Mouse (Mus musculus) C2C12 (cell line): Measurements from ENCODE around the gene Wdr27. TPM values are rescaled to one million over a fixed set of nuclear protein-coding genes. Genes with fewer than 3 reads are reported as not detected.

Experiments used
- H3K27me3 ChIP-seq: one replicate; pipeline ENCODE4 v1.6.1; 2011; ENCODE audit not compliant: control insufficient read depth, insufficient read depth, insufficient read length
- H3K36me3 ChIP-seq: one replicate; pipeline ENCODE4 v1.6.1; 2011; ENCODE audit not compliant: control insufficient read depth, insufficient read depth
- H3K4me3 ChIP-seq: one replicate; pipeline ENCODE4 v1.5.1; 2011; ENCODE audit warnings: mild to moderate bottlenecking, control low read depth; ENCODE audit not compliant: poor library complexity, insufficient read depth, severe bottlenecking
- H3K79me2 ChIP-seq: one replicate; pipeline ENCODE4 v1.6.1; 2011; ENCODE audit not compliant: control insufficient read depth, insufficient read depth
- H3K79me3 ChIP-seq: one replicate; pipeline ENCODE4 v1.6.1; 2011; ENCODE audit warnings: low read depth, control low read depth
- H3ac ChIP-seq: one replicate; pipeline ENCODE3; 2011; ENCODE audit warnings: low read depth; ENCODE audit not compliant: control insufficient read depth, insufficient read length
- CEBPB ChIP-seq: IDR thresholded peaks from one replicate; pipeline ENCODE4 v1.6.1; 2011; ENCODE audit warnings: low read depth, mild to moderate bottlenecking, control low read depth, moderate library complexity
- CTCF ChIP-seq: IDR thresholded peaks from one replicate; pipeline ENCODE4 v1.5.1; 2011; ENCODE audit not compliant: control insufficient read depth, insufficient read depth, insufficient read length
- FOSL1 ChIP-seq: IDR thresholded peaks from one replicate; pipeline ENCODE4 v1.8.0; 2011; ENCODE audit warnings: mild to moderate bottlenecking, low read length; ENCODE audit not compliant: poor library complexity, insufficient read depth, severe bottlenecking
- MAX ChIP-seq: IDR thresholded peaks from one replicate; pipeline ENCODE4 v1.6.1; 2011; ENCODE audit warnings: mild to moderate bottlenecking, control low read depth
- MYOD1 ChIP-seq: IDR thresholded peaks from one replicate; pipeline ENCODE4 v1.6.1; 2011; ENCODE audit warnings: low read depth; ENCODE audit not compliant: control insufficient read depth, insufficient read length
- MYOG ChIP-seq: IDR thresholded peaks from one replicate; pipeline ENCODE4 v1.6.1; 2011; ENCODE audit not compliant: control insufficient read depth, insufficient read length; ENCODE audit errors: extremely low read depth
- USF1 ChIP-seq: IDR thresholded peaks from one replicate; pipeline ENCODE4 v1.6.1; 2011; ENCODE audit warnings: low read depth, mild to moderate bottlenecking, control low read depth, moderate library complexity
- polyA plus RNA-seq: library from polyadenylated mRNA; unstranded; fragments of >200 nt; fragmentation: generic; extraction: Trizol; gene quantifications from one replicate; pipeline ENCODE4 v1.2.1, GENCODE M21; 2012; ENCODE audit warnings: missing spikeins

The Wdr27 gene
- polyA plus RNA-seq, 1 experiment = 5.6 TPM

DNA sequence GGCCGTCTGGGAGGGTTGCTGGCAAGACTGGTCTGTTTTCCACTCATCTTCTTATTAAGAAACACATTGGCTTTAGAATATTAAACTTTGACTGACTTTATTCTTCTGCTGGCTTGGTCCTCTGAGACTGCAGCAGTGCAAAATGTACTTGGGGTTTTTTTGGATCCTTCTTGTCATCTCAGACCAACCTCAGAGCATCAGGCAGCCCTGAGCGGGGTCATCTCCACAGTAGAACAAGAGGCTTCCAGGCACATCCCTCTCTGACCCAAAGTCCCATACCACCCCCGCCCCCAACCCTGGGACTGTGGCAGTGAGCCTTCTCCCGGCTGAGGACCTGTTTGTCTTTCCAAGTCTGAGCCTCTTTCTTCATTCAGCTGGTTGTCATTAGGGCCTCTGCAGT is 171.6 kb downstream of the Wdr27 start:
- no peak overlapping the region for H3K4me3 ChIP-seq
- no peak overlapping the region for H3ac ChIP-seq
- no peaks in the 10 kb centered on the region for H3K36me3 ChIP-seq
- no peaks in the 10 kb centered on the region for H3K79me2 ChIP-seq
- no peaks in the 10 kb centered on the region for H3K27me3 ChIP-seq
- H3K79me3 ChIP-seq = no peaks in the 10 kb centered on the region
- no peak for TF ChIP-seq USF1
- TF ChIP-seq FOSL1 = no peak
- TF ChIP-seq CEBPB = no peak
- no peak for TF ChIP-seq MAX
- no peak for TF ChIP-seq MYOG
- no peak for TF ChIP-seq CTCF
- TF ChIP-seq MYOD1 = no peak

DNA sequence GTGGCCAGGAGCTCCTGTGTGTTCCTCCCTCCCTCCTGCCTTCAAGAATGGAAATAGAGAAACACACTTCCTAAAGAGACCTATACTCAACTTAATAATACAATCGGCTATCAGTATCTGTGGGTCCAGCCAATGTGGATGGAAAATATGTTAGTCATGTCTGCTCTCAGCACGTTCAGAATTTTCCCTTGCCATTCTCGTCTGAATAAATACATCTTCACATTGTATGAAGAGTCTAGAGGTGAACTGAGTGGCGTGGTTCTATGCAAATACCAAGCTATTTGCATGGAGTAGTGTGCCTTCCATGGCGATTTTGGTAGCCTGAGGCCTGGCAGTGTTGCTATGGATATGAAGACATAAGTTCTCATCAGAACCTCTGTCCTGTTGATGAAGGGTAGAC is 172.6 kb downstream of the Wdr27 start:
- Histone ChIP-seq H3K79me2 (no peaks in the 10 kb centered on the region), H3K36me3 (no peaks in the 10 kb centered on the region), H3K79me3 (no peaks in the 10 kb centered on the region), H3K27me3 (no peaks in the 10 kb centered on the region), H3K4me3 (no peak overlapping the region), H3ac (no peak overlapping the region)
- TF ChIP-seq MAX = no peak
- no peak for TF ChIP-seq MYOD1
- no peak for TF ChIP-seq FOSL1
- TF ChIP-seq CEBPB = no peak
- no peak for TF ChIP-seq MYOG
- no peak for TF ChIP-seq CTCF
- TF ChIP-seq USF1 = no peak

Other genes starting within 250 kb of the Wdr27 start
- gene Thbs2, start 248.9 kb downstream of the Wdr27 start, polyA plus RNA-seq = 11.5 TPM
- 10.3 TPM for gene 1600012H06Rik, start within 50 bp of the Wdr27 start, polyA plus RNA-seq
- 69.4 TPM for gene Phf10, start 18.1 kb upstream of the Wdr27 start, polyA plus RNA-seq
- gene 9030025P20Rik, start 35.3 kb upstream of the Wdr27 start, polyA plus RNA-seq = 4.4 TPM
- gene Gm3417, start 35.6 kb upstream of the Wdr27 start, polyA plus RNA-seq = 0.41 TPM
- 2.7 TPM for gene Gm3435, start 67.0 kb upstream of the Wdr27 start, polyA plus RNA-seq
- 13.4 TPM for gene Ermard, start 98.0 kb upstream of the Wdr27 start, polyA plus RNA-seq
- 0.35 TPM for gene Tcte3, start 98.3 kb upstream of the Wdr27 start, polyA plus RNA-seq
- 0.49 TPM for gene Gm3448, start 98.4 kb upstream of the Wdr27 start, polyA plus RNA-seq